Mouse (Mus musculus): ENCODE results near the gene Efcab2. TPM values are rescaled to one million over a fixed set of nuclear protein-coding genes. Genes with fewer than 3 reads are reported as not detected.

The Efcab2 gene
- polyA plus RNA-seq (2015; fragmentation: Nextera tagmentation; extraction: Ambion mirVana), result 5.1 and 5.3 TPM in 2 replicates

DNA sequence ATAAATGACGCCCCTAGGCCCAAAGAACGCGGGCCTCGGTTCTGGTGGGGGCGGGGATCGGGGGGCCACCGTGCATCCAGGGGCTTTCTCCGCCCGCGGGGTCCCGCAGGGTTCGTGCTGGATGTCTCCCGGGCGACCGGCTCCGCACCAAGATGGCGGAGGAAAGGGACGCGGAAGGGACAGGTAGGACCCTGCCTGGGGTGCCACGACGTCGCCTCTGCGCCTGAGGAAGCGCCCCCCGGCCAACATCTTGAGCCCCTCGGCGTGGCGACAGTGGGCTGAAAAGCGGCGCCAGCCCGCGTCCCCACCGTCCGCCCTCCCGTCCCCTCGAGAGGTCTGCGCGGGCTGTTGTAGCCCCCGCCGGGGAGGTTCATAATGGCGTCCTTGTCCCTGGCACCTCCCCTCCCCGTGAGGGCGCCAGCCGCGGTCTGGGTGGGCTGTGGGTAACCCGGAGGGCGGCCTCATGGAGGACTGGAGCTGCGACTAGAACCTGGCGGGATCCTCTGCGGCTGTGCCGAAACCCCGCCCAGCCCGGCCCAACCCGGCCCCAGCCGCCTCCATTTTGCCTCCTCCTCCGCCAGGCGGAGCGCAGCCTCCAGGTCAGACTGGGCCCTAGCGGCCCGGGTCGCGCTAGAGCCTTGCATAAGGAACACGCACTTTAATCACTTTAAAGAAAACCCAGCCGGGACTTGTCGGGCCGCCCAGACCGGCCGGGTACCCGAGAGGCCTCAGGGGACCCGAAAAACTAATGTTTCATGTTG is at the start of gene Efcab2:
TSS of gene Efcab2 (plus strand) at position 135 of the 761 bp plus-strand sequence.
- peaks cover 6% of the 10 kb centered on the region; the same call in 1 of the 2 replicates for H3K4me1 ChIP-seq (ENCODE audit: insufficient read depth, low read length)
- no peaks in the 10 kb centered on the region for H3K9me3 ChIP-seq (ENCODE audit: low read length)
- under 1% methylated on average over 70 of the region's 70 CpGs for WGBS
- peak; percentile 99 for ATAC-seq (ENCODE audit: low FRiP score, low TSS enrichment)
- no peaks in the 10 kb centered on the region for H3K36me3 ChIP-seq (ENCODE audit: insufficient read depth, low read length)
- H3K27ac ChIP-seq (ENCODE audit: low read length), result peak within 1 kb of the TSS; percentile 100
- peak within 1 kb of the TSS; percentile 80 for H3K4me3 ChIP-seq (ENCODE audit: low read length)
- peak within 1 kb of the TSS; percentile 96 for H3K9ac ChIP-seq (replicated peaks; ENCODE audit: low read length)
- H3K27me3 ChIP-seq (ENCODE audit: insufficient read depth, low read length), result no peaks in the 10 kb centered on the region
- peak within 1 kb of the TSS; percentile 81 for H3K4me2 ChIP-seq (replicated peaks; ENCODE audit: low read depth, low read length)

GRCm38 (mm10) chr1:178357776-178358710 is 47.8 kb upstream of the Efcab2 start:
- no peak; the same call in 1 of the 2 replicates for ATAC-seq (ENCODE audit: low FRiP score, low TSS enrichment)
- Histone ChIP-seq H3K9ac (replicated peaks; ENCODE audit: low read length) (no peak overlapping the region), H3K27ac (ENCODE audit: low read length) (no peak overlapping the region), H3K27me3 (ENCODE audit: insufficient read depth, low read length) (no peaks in the 10 kb centered on the region), H3K4me3 (ENCODE audit: low read length) (no peak overlapping the region), H3K36me3 (ENCODE audit: insufficient read depth, low read length) (no peaks in the 10 kb centered on the region), H3K9me3 (ENCODE audit: low read length) (no peaks in the 10 kb centered on the region), H3K4me1 (ENCODE audit: insufficient read depth, low read length) (no peaks in the 10 kb centered on the region), H3K4me2 (replicated peaks; ENCODE audit: low read depth, low read length) (no peak overlapping the region)
- 55% methylated on average over 12 of the region's 12 CpGs for WGBS

- Histone ChIP-seq H3K9me3 (ENCODE audit: low read length) (no peaks in the 10 kb centered on the region), H3K4me3 (ENCODE audit: low read length) (no peak overlapping the region), H3K27ac (ENCODE audit: low read length) (no peak overlapping the region), H3K4me1 (ENCODE audit: insufficient read depth, low read length) (no peaks in the 10 kb centered on the region), H3K36me3 (ENCODE audit: insufficient read depth, low read length) (no peaks in the 10 kb centered on the region), H3K9ac (replicated peaks; ENCODE audit: low read length) (no peak overlapping the region), H3K4me2 (replicated peaks; ENCODE audit: low read depth, low read length) (no peak overlapping the region), H3K27me3 (ENCODE audit: insufficient read depth, low read length) (no peaks in the 10 kb centered on the region)
- no peak for ATAC-seq (ENCODE audit: low FRiP score, low TSS enrichment)
- 74% methylated on average over 11 of the region's 11 CpGs for WGBS
Observed at GRCm38 (mm10) chr1:178360264-178360663, 45.6 kb upstream of the Efcab2 start.

DNA sequence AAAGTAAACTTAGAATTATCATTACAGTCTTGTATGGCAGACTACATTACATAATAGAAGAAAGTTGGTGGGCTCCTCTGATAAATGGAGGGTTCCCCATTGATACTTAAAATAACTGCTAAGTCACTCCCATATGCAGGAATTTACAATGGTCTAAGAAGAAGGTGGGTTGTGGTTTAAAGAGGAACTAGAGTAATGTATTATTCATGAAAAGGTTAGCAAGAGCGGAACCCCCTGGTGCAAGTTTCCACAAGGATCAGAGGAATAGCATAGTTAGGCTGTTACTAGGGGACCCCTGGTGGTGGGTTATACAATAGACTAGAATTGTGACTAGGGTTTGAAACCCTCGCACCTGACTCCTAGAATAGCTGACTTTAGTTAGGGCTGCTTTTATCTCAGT is 45.2 kb upstream of the Efcab2 start:
- H3K9me3 ChIP-seq (ENCODE audit: low read length), result no peaks in the 10 kb centered on the region
- H3K4me1 ChIP-seq (ENCODE audit: insufficient read depth, low read length), result no peaks in the 10 kb centered on the region
- no peaks in the 10 kb centered on the region for H3K27me3 ChIP-seq (ENCODE audit: insufficient read depth, low read length)
- 86% methylated on average over 2 of the region's 2 CpGs for WGBS
- no peak overlapping the region for H3K4me2 ChIP-seq (replicated peaks; ENCODE audit: low read depth, low read length)
- H3K27ac ChIP-seq (ENCODE audit: low read length), result no peak overlapping the region
- H3K4me3 ChIP-seq (ENCODE audit: low read length), result no peak overlapping the region
- no peaks in the 10 kb centered on the region for H3K36me3 ChIP-seq (ENCODE audit: insufficient read depth, low read length)
- H3K9ac ChIP-seq (replicated peaks; ENCODE audit: low read length), result no peak overlapping the region
- no peak for ATAC-seq (ENCODE audit: low FRiP score, low TSS enrichment)

DNA sequence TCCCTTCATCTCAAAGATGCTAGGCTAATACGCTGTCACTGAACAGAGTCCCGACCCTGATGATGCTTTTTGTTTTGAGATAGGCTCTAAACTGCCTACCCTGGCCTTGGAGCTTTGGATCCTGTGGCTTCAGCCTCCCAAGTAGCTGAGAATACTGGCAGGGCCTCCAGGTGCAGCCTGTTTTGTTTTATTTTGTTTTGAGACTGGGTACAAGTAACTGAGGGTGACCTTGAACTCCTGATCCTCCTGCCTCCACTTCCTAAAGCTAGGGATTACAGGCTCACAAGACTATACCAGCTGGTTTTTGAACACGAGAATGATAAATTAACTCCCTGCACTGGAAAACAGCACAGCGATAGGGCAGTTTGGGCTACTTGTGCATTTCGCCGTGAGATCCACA is 40.7 kb upstream of the Efcab2 start:
- Histone ChIP-seq H3K27ac (ENCODE audit: low read length) (no peak overlapping the region), H3K9me3 (ENCODE audit: low read length) (no peaks in the 10 kb centered on the region), H3K4me2 (replicated peaks; ENCODE audit: low read depth, low read length) (no peak overlapping the region), H3K4me1 (ENCODE audit: insufficient read depth, low read length) (peaks cover 17% of the 10 kb centered on the region), H3K4me3 (ENCODE audit: low read length) (no peak overlapping the region), H3K36me3 (ENCODE audit: insufficient read depth, low read length) (no peaks in the 10 kb centered on the region), H3K27me3 (ENCODE audit: insufficient read depth, low read length) (no peaks in the 10 kb centered on the region), H3K9ac (replicated peaks; ENCODE audit: low read length) (no peak overlapping the region)
- WGBS, result 84% methylated on average over 6 of the region's 6 CpGs
- ATAC-seq (ENCODE audit: low FRiP score, low TSS enrichment), result no peak

- 42% methylated on average over 6 of the region's 6 CpGs for WGBS
- peak overlapping the region; percentile 77; the same call in 1 of the 2 replicates for H3K4me2 ChIP-seq (replicated peaks; ENCODE audit: low read depth, low read length)
- no peak overlapping the region for H3K4me3 ChIP-seq (ENCODE audit: low read length)
- no peaks in the 10 kb centered on the region for H3K36me3 ChIP-seq (ENCODE audit: insufficient read depth, low read length)
- H3K4me1 ChIP-seq (ENCODE audit: insufficient read depth, low read length), result peaks cover 17% of the 10 kb centered on the region
- H3K27ac ChIP-seq (ENCODE audit: low read length), result peak overlapping the region; percentile 80; the same call in 1 of the 2 replicates
- ATAC-seq (ENCODE audit: low FRiP score, low TSS enrichment), result no peak
- no peaks in the 10 kb centered on the region for H3K9me3 ChIP-seq (ENCODE audit: low read length)
- no peak overlapping the region for H3K9ac ChIP-seq (replicated peaks; ENCODE audit: low read length)
- no peaks in the 10 kb centered on the region for H3K27me3 ChIP-seq (ENCODE audit: insufficient read depth, low read length)
Observed at GRCm38 (mm10) chr1:178368121-178368520, 37.8 kb upstream of the Efcab2 start.

GRCm38 (mm10) chr1:178368548-178369271 is 37.2 kb upstream of the Efcab2 start:
- 2% methylated on average over 36 of the region's 36 CpGs for WGBS
- peak overlapping the region; percentile 52 for H3K4me3 ChIP-seq (ENCODE audit: low read length)
- H3K36me3 ChIP-seq (ENCODE audit: insufficient read depth, low read length), result no peaks in the 10 kb centered on the region
- peaks cover 17% of the 10 kb centered on the region for H3K4me1 ChIP-seq (ENCODE audit: insufficient read depth, low read length)
- H3K27me3 ChIP-seq (ENCODE audit: insufficient read depth, low read length), result no peaks in the 10 kb centered on the region
- H3K9ac ChIP-seq (replicated peaks; ENCODE audit: low read length), result peak overlapping the region; percentile 66
- peak overlapping the region; percentile 80 for H3K27ac ChIP-seq (ENCODE audit: low read length)
- H3K9me3 ChIP-seq (ENCODE audit: low read length), result no peaks in the 10 kb centered on the region
- peak; percentile 96 for ATAC-seq (ENCODE audit: low FRiP score, low TSS enrichment)
- H3K4me2 ChIP-seq (replicated peaks; ENCODE audit: low read depth, low read length), result peak overlapping the region; percentile 77

DNA sequence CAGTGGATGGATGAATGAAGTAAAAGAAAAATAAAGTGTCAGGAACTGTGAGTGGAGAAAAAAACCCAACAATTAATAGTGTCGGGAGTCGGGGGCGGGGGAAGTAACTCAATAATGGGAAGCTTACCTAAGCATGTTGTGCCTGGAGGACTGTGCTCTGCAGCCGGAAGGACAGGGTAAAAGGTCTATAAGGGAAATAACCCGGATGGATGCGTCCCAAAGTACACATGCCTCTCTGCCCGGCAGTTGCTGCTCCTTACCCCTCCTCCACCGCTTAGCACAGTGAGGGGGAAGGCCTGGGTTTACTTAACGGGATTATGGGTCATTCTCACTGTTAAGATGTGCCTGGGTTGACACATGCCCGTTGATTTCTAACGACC is 36.6 kb upstream of the Efcab2 start:
- no peaks in the 10 kb centered on the region for H3K36me3 ChIP-seq (ENCODE audit: insufficient read depth, low read length)
- H3K27ac ChIP-seq (ENCODE audit: low read length), result peak overlapping the region; percentile 80
- no peaks in the 10 kb centered on the region for H3K9me3 ChIP-seq (ENCODE audit: low read length)
- H3K4me3 ChIP-seq (ENCODE audit: low read length), result peak overlapping the region; percentile 52
- peak overlapping the region; percentile 77 for H3K4me2 ChIP-seq (replicated peaks; ENCODE audit: low read depth, low read length)
- H3K27me3 ChIP-seq (ENCODE audit: insufficient read depth, low read length), result no peaks in the 10 kb centered on the region
- under 1% methylated on average over 11 of the region's 11 CpGs for whole genome bisulfite sequencing
- peak; percentile 90 for ATAC-seq (ENCODE audit: low FRiP score, low TSS enrichment)
- peak overlapping the region; percentile 66 for H3K9ac ChIP-seq (replicated peaks; ENCODE audit: low read length)
- peaks cover 17% of the 10 kb centered on the region for H3K4me1 ChIP-seq (ENCODE audit: insufficient read depth, low read length)

GRCm38 (mm10) chr1:178372681-178373080 is 33.2 kb upstream of the Efcab2 start:
- H3K9me3 ChIP-seq (ENCODE audit: low read length), result no peaks in the 10 kb centered on the region
- no peak overlapping the region for H3K27ac ChIP-seq (ENCODE audit: low read length)
- no peaks in the 10 kb centered on the region for H3K27me3 ChIP-seq (ENCODE audit: insufficient read depth, low read length)
- no peak overlapping the region for H3K4me3 ChIP-seq (ENCODE audit: low read length)
- H3K4me1 ChIP-seq (ENCODE audit: insufficient read depth, low read length), result peaks cover 17% of the 10 kb centered on the region
- H3K9ac ChIP-seq (replicated peaks; ENCODE audit: low read length), result no peak overlapping the region
- 81% methylated on average over 4 of the region's 4 CpGs for WGBS
- ATAC-seq (ENCODE audit: low FRiP score, low TSS enrichment), result no peak
- no peak overlapping the region for H3K4me2 ChIP-seq (replicated peaks; ENCODE audit: low read depth, low read length)
- no peaks in the 10 kb centered on the region for H3K36me3 ChIP-seq (ENCODE audit: insufficient read depth, low read length)
